Mouse (Mus musculus) heart, postnatal 10 days (tissue): ENCODE data around the gene Tmcc1. TPM values are rescaled to one million over a fixed set of nuclear protein-coding genes. Genes with fewer than 3 reads are reported as not detected.
"Not testable (repeated sequence)": the region's sequence is repeated elsewhere in the genome, so short reads cannot be mapped to it uniquely, and the experiment has no call there.

ENCODE experiments used
- DNase-seq, 2 experiments: peaks; one replicate each; pipeline ENCODE4 v3.0.0; 2021
- intact Hi-C: fragments of 180-260 bp; cut with DNase I; formaldehyde crosslinking; loops from one replicate; pipeline ENCODE4 v1.15.1; 2025
- total RNA-seq, 2 experiments: library from RNA; stranded (reverse); gene quantifications; 2 replicates each; pipeline ENCODE4 v1.2.3; 2021

Tmcc1 gene
- total RNA-seq, 2 experiments from 2014 or later, result 27.3 to 28.7 TPM

DNA sequence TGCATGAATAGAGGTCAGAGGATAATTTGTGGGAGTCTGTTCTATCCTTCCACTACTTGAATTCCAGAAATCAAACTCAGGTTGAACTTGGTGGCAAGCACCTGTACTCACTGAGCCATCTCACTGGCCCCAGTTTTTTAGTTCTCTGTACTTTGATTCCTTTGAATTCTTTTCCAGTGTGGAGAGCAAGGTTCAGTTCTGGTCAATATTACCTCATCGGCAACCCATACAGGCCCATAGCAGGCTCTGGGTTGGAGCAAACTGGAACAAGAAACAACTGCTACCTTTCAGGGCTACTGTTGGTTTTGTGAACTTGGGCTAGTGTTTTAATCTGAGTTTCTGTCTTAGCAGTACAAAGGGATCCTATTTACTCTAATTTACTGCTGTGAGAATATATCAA lies 107.2 kb downstream of the Tmcc1 start:
- intact Hi-C loops, result no loop called here

DNA sequence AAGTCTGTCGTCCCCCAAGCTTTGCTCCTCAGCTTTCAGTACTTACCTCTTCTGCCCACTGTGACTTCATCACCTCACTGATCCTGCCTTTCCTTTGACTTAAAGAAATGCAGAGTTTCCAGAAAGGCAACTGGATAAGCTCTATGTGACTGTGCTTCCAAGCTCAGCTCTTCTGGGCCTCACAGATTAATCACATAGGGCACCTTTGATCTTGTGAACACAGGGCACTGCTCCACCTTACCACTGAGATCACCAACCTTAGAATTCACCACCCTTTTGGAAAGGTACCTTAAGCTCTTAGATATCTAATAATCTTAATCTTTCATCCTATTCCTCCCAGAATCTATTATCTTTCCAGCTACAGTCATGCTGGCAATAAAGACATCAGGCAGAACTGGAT lies 111.0 kb downstream of the Tmcc1 start:
- DNase-seq, result no peak
- intact Hi-C loops, result no loop called here

More for the DNA sequence above, 107.2 kb downstream of the Tmcc1 start:
- no peak for DNase-seq

DNA sequence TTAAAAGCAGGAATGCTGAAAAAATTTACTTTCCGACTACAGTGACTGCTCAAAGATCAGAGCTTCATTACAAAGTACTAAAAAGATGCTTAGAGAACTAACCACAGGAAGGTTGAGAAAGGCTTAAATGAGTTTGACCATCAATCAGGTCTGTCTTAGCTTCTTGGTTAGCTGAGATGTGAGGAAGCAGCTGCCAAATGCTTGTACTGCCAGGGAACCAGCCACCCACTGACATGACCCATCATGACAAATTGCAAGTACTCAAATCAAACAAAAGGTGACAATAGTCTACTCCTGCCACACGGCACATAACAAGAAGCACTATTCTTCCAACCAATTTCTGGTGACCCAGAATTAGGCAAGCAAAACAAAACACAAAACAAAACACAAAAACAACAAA lies 111.9 kb downstream of the Tmcc1 start:
- intact Hi-C loops, result no loop called here
- DNase-seq, result no peak

DNA sequence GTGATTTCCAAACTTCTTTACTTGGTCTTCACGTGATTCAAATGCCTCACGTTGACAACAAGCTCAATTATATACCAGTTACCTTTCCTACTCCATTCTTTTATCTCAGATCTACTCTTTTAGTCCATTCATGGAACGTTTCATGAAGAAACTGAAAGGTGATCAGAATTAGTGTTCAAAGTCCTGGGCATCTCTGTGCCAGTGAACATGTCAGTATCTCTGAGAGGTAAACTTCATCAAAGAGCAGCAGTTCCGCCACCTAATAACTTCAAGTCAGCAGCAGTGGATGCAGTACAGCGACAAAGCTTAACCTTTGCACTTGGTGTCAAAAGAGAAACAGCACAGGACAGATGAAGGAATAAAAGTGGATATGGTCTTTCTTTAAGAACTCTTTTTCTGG lies 112.5 kb downstream of the Tmcc1 start:
- intact Hi-C loops, result no loop called here
- no peak for DNase-seq

DNA sequence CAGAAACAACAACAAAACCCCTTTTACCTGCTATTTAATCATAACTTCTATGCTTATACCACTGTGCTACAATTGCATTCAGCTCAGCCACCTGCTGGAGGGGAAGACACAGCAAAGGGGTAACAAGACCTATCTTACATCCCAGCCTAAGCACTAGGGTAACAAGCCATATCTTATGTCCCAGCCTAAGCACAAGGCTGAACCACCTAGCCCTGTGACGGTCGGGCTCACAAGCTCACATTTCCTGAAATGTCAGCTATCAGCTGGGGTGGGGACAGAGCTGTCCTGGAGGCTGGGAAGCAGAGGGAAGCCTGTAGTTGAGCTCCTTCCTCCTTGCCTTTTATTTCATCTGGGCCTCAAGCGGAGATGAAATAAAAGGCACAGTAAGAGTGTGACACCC lies 115.7 kb downstream of the Tmcc1 start:
- DNase-seq, result no peak
- intact Hi-C loops, result no loop called here

DNA sequence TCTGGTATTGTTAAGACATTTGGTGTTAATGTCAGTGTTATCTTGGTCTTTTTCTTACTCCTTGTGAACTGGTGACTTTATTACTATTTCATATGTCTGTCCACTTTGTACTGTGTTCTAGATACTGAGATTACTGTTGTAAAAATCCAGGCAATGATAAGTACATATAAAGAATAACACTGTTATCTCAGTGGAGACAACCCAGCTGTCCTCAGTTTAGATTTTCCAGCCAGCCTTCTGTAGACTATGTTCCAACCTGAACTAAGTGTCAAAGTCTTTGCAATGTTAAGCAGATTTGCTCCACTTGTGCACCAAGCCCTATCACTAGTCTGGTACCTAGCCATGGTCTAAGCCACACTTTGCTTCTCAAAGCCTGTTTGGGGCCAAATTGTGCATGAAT lies 118.4 kb downstream of the Tmcc1 start:
- intact Hi-C loops, result loop anchor here (5.0 kb wide), 1 partner anchor 32 kb away; no protein-coding TSS in a partner anchor
- no peak for DNase-seq

DNA sequence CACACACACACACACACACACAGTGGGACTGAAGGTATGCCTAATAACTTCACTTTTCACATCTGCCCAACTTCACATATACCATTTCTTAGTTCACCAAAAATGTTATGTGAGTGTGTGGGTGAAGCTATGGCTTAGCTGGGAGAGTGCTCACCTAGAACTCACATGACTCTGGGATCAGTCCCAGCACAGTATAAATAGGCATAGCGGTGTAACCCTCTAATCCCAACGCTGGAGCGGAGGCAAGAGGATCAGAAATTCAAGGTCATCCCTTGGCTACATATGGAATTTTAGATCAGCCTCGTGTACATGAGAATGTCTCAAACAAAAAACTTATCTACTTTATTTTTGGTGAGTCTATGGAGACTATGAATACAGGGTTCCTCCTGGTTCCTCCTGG lies 119.7 kb downstream of the Tmcc1 start:
- DNase-seq, result peak; percentile 51 to 58
- intact Hi-C loops, result loop anchor here (5.0 kb wide), 1 partner anchor 34 kb away; no protein-coding TSS in a partner anchor

DNA sequence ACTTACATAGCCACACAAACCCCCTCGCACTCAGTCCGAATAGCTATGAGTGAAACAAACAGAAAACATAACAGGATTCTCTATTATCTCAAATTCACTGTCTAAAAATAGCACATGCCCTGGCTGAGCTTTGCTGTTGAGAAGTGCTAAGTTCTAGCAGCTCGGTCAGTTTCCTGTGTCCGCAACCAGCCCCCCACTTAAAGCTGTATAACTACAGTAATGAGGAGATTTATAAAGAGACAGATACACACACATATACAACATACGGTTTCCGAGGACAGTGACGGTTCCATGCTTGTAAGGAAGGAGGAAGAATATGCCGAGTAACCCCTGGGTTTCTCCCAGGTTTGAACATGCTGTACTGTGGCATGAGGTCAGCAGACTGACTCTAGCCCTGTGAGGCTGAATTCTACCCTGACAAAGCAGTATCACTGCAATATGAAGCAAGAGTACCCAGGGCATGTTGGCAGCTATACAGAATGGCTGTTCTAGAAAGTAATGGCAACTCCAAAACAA lies 120.5 kb downstream of the Tmcc1 start:
- intact Hi-C loops, result loop anchor here (5.0 kb wide), 1 partner anchor 34 kb away; no protein-coding TSS in a partner anchor
- peak; percentile 78 to 80 for DNase-seq

DNA sequence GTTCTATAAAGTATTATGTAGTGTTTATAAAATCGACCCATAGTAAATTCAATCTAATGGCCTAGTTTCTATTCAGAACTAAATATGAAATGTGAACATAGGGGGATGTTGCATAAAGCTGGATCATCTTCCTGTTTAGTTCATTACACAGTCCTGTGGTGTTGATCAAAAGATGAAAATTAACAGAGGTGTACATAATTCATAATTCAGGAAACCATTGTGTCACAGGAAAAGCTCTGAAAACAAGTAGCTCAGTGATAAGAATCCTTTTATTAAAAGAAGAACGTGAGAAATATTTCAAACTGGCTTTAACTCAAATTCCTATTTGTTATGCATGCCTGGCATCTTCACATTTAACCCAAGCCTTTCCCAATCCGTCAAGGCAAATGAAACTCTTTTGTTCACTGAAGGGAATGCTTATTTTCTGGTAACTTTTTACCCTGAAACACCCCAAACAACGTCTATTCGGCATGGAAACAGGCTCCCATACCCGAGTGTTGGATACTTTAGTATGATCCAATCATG lies 121.0 kb downstream of the Tmcc1 start:
- intact Hi-C loops, result loop anchor here (5.0 kb wide), 1 partner anchor 35 kb away; no protein-coding TSS in a partner anchor
- DNase-seq, result no peak

DNA sequence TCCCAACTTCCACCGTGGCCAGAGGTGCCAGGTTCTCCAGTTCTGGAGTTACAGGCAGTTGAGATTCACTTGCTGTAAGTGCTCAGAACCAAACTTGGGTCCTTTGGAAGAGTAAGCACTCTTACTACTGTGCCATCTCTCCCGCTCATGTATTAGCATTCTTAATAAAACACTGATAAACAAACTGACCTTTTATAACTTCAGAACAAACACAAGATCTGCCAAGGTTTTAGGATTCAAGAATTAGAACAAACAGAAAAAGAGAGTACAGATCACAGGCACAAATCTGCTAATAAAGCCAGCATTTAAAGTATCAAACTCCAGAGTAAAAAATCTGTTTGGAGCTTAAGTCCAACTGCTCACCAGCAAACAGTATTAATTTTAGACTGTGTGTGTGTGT lies 121.5 kb downstream of the Tmcc1 start:
- intact Hi-C loops, result loop anchor here (5.0 kb wide), 1 partner anchor 36 kb away; no protein-coding TSS in a partner anchor
- no peak for DNase-seq

DNA sequence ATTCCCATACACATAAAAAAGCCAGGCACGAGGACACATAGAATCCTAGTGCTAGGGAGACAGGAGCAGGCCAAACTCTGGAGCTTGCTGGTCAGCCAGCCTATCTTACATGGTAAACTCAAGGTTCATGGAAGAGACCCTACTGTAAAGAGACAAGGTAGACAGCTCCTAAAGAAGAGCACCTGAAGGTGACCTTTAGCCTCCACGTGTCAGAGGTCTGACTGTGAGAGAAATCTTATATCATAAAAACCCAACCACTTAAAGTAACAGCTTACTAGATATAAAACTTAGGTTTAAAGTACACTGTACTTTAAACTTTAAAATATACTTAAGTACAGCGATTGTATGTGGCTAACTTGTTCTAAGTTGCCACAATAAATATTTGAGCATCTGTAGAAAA lies 122.7 kb downstream of the Tmcc1 start:
- intact Hi-C loops, result loop anchor here (5.0 kb wide), 1 partner anchor 37 kb away; no protein-coding TSS in a partner anchor
- no peak for DNase-seq

DNA sequence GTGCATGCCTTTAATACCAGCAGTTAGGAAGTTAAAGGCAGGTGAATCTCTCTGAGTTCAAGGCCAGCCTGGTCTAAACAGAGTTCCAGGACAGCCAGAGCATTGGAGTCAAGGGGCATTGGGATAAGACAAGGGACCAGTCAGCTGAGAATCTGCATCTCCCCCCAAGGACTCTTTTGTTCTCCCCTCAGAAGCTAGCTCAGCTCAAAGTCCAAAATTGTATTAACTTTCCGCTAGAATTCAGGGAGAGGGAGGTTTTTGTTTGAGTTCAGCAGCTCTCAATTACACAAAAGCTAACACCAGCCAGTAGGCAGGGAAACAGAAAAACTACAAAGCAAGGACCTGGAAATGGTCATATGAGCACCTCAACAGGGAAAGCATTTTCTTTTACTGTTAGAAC lies 129.8 kb downstream of the Tmcc1 start:
- DNase-seq, result no peak
- intact Hi-C loops, result no loop called here

DNA sequence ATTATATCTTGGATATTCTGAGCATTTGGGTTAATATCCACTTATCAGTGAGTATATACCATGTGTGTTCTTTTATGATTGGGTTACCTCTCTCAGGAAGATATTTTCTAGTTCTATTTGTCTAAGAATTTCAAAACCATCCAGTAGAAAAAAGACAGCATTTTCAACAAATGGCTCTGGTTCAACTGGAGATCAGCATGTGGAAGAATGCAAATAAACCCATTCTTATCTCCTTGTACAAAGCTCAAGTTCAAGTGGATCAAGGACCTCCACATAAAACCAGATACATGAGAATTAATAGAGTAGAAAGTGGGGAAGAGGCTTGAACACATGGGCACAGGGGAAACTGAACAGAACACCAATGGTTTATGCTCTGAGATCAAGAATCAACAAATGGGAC lies 133.7 kb downstream of the Tmcc1 start:
- intact Hi-C loops, DNase-seq: not testable (repeated sequence)

DNA sequence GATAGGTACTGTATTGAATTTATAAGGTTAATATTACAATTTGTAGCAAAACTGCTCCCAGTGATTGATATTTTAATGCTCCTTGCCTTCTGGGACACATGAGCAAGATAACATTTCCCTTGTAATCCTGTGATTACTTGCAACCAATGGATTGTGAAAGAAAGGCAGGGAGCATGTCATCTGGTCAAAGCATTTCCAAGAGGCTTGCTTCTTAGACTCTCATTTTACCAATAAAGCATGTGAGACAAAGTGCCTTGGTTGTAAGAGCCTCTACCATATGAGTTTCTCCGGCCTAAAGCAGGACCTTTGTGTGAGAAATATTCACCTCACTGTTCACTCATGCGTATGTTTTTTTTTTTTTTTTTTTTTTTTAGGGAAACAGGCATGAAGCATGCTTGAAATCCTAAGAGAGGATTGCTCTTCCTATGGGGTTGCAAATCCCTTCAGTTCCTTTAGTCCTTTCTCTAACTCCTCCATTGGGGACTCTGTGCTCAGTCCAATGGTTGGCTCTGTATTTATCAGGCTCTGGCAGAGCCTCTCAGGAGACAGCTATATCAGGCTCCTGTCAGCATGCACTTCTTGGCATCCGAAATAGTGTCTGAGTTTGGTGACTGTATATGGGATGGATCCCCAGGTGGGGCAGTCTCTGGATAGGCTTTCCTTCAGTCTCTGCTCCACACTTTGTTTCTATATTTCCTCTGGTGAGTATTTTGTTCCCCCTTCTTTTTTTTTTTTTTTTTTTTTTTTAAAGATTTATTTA lies 134.6 kb downstream of the Tmcc1 start:
- intact Hi-C loops, result no loop called here

DNA sequence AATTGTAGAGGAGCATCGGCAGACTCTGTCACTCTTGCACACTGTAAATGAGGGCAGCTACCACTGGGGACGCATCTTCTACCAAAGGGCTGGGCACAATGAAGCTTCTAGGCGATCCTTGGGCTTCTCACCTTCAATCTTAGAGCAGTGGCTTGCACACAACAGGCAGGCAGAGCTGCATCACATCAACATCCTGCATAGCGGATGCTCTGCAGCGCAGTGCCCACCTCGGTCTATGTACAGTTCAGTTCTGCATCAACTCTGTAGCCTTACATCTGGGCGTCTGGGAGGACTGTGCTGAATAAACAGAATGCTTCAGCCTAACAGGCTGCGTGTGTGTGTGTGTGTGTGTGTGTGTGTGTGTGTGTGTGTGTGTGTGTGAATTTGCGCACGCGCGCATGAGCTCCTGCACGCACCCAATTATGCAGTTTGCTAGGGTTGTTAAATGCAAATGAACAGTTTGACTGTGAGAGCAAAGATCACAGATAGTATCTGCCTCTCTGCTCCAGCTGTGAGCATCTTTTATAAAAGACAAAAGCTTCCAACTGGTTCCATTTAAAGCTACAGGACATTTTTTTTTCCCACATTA lies 136.5 kb downstream of the Tmcc1 start:
- intact Hi-C loops, result no loop called here
- DNase-seq, result no peak

More for the DNA sequence above, 134.6 kb downstream of the Tmcc1 start:
- peak in 1 of 2 experiments; percentile 57 for DNase-seq

DNA sequence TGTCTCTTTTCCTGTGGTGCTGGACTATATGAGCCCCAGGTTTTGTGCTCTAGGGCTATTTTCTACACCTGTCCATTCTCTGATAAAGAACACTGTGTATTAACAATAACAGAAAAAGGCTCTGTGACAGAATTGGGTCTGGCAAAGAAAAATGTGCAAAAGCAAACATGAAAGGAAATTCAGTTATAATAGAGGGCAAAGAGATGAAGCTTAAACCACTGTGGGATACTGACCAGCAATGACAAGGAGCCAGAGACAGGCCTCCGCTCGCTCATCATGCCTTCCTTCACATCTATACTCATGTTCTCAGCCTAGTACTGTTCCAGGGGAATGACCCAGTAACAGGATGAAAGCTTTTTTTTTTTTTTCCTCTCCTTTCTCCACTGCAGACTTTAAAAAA lies 137.5 kb downstream of the Tmcc1 start:
- no peak for DNase-seq
- intact Hi-C loops, result no loop called here

DNA sequence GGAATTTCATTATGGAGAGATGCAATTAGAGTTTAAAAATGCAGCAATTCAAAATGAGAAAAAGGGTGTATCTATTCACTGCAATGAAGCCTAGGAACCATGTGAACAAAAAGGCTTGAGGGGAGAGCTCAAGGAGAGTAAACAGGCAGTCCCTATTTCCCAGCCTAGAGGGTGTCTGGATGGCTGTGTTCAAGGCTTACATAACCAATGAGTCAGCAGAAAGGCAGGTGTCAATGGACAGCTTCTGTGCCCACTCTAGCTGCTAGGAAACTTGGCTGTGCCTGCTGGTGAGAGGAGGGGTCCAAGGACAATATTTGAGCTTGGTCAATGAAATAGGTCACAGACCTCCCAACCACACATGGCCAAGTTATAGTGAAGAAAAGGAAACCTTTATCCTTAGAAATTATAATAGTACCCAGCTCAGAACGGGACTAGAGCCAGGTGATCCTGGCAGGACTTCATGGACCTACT lies 138.2 kb downstream of the Tmcc1 start:
- intact Hi-C loops, result no loop called here
- DNase-seq, result peak; percentile 50 to 71

DNA sequence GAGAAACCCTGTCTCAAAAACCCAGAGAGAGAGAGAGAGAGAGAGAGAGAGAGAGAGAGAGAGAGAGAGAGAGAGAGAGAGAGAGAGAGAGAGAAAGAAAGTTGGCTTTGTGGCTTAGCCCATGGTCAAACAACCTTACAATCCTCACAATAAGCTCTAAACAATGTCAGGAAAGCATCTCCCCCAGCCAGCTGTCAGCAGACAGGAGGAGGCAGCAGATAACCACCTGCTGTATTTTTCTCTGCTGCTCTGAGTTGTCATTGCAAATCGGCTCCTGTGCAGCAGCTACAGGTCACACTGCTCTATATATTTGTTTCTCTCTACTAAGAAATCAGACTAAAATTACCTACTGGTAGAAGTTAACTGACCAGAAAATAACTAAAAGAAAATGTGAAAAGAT lies 145.4 kb downstream of the Tmcc1 start:
- DNase-seq, result no peak
- intact Hi-C loops, result no loop called here

DNA sequence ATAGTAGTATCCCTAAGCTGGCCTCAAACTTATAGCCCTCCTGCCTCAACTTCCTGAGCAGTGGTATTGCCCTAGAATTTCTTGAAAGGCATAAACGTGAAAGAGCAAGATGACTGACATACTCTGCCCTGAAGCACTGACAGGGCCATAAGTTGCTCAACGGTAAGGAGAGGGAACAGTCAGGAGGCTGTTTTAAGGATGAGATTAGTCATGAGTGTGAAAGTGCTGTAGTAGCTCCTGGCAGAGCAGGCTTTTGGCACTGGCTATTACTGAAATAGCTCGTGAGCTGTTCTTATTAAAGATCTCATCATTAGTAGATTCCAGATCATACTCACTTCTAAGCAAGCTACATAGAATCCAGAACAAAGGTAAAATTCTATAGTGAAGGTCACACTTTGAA lies 145.9 kb downstream of the Tmcc1 start:
- DNase-seq, result peak; percentile 25 to 40
- intact Hi-C loops, result no loop called here

DNA sequence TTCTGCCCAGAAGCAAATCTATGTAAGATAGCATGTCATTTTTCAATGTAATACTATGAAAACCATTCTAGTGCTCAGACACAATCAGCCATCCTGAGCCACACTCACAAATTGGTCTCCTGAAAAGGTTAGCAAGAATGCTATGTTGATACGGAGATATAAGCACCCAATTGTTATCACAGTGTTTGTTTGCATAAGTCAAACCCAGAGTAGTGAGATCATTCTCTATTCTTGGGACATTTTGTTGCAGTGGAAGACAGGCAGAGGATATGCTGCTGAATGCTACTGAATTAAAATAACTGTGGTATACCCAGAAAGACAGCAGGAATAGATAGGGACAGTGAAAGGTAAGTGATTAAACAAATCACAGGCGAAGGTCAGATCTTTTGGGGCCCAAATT lies 149.2 kb downstream of the Tmcc1 start:
- intact Hi-C loops, result no loop called here

DNA sequence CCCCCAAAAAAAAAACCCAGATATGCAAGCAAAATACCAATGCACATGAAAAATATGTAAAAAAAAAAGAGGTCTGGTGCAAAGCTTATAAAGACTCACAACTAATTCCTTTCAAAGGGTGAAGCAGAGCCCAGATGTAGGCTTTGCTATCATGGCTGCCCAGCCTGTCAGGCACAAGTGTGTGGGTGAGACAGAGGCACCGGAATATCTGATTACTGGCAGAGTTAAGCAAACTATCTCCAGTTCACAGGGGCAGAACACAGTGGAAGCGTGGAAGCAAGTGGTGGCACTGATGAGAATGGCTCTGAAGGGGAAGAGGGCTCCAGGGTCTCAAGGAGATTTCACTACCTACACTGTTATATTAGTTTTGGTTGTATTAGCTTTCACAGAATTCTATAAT lies 155.1 kb downstream of the Tmcc1 start:
- no peak for DNase-seq
- intact Hi-C loops, result no loop called here

More for the DNA sequence above, 149.2 kb downstream of the Tmcc1 start:
- no peak for DNase-seq
